Mouse (Mus musculus) small intestine, adult 2 months (tissue): Measurements from ENCODE around the gene Afdn.

Source experiments
- CTCF ChIP-seq: fragments of 200-500 bp; IDR thresholded peaks from 2 replicates; pipeline ENCODE4 v1.5.1; 2012; ENCODE audit warnings: low read depth, mild to moderate bottlenecking, control low read depth, inconsistent platforms, low read length, moderate library complexity, mixed read lengths; ENCODE audit not compliant: insufficient replicate concordance, insufficient read length; ENCODE audit errors: extremely low read depth
- POLR2A ChIP-seq: fragments of 200-500 bp; IDR thresholded peaks from 2 replicates; pipeline ENCODE4 v1.6.1; 2012; ENCODE audit warnings: low read depth, mild to moderate bottlenecking, control low read depth, inconsistent platforms, low read length, moderate library complexity

- TF ChIP-seq POLR2A, result no peak
- TF ChIP-seq CTCF, result no peak
Measured at GRCm38 (mm10) chr17:13778865-13779264, 18.5 kb downstream of the Afdn start.
